Mouse (Mus musculus): Measurements from ENCODE around the gene Phtf2.
"Not testable (repeated sequence)": the region's sequence is repeated elsewhere in the genome, so short reads cannot be mapped to it uniquely, and the experiment has no call there.

Phtf2 gene

DNA sequence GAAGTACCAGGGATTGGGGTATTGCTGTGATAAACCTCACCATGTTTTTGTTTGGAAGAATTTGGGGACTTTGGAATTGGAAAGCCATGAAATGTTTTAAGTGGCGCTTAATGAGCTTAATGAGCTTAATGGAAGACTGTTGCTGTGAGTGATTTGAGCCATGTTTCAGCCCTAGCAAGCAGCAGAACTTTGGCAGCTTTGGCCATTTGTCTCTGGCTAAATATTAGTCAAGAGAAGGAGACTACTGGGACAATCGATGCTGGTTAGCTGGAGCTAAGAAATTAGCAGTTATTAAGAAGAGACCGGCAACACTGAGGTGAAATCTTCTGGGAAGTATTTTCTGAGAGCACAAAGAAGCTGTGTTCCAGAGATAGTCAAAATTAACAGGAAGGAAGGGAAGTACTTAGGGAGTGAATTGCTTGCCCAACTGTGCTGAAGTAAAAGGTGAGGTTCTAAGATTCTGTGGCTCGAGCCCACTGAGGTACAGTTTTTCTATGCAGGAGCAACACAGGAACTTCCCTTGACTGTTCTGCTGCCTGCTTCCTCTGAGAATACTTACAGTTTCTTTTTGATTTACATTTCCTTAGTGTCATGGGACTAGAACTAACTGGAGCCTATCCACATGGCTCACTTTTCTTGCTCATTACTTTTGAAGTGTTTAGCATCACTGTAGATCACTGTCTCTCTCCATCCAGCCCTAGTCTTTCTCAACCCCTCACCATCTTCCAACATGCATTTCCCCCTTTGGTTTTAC is 17.5 kb downstream of the Phtf2 start:
- DNase-seq (ENCODE audit: low spot score), result no peak

DNA sequence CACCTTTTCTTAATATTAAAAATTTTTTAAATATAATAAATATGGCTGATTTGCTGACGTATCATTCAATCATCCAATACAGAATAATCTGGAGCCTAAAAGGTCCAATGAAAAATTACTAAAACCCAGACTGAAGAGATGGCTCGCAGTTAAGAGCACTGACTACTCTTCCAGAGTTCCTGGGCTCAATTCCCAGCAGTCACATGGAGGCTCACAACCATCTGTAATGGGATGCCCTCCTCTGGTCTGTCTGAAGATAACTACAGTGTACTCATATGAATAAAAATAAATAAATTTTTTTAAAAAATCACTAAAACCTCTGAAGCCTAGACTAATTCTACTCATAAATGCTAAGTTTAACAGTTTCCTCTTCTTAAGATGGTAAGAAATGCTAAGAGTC is 20.0 kb downstream of the Phtf2 start:
- no peak for DNase-seq (ENCODE audit: low spot score)

- DNase-seq (ENCODE audit: low spot score), result no peak
These were observed 21.4 kb downstream of the Phtf2 start for GRCm38 (mm10) chr5:20860565-20860964.

- DNase-seq (ENCODE audit: low spot score), result no peak
These were observed 23.5 kb downstream of the Phtf2 start for GRCm38 (mm10) chr5:20858404-20858803.

DNA sequence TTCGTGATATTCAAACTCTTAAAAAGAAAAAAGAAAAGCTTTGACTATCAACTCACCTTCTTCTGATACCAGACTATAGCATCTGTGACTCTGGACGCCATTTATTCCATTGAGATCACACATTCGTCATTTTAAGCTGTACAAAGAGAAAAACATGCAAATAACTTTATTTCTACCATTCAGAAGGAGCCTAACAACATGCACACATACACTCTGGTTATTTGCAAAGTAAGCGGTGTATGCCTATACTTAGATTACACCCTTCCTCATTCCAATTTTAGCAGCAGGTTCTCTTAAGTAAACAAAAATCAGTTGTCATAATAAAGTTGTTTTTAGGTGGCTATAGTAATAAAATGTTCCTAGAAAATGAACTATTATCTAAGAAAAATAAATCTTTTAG is 26.9 kb downstream of the Phtf2 start:
- DNase-seq (ENCODE audit: low spot score), result no peak

GRCm38 (mm10) chr5:20847010-20847409 is 34.9 kb downstream of the Phtf2 start:
- DNase-seq (ENCODE audit: low spot score), result no peak

DNA sequence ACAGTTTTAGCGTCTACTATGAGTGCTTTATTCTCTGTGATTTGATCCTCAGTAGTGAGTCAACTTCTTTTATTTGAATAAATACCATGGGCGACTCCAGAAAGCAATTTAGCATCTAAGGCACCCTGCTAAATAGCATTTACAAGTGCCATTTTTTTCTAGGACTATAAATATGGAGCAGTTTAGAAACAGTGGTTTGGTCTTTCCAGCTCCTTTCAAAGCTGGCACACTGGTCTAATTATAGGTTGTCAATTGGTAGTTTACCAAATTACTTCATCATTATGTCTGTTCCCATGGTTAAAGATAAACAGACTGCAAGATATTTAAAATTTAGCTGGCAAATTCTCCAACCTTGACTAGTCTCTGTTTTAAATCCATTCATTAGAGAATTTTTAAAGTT is 38.1 kb downstream of the Phtf2 start:
- DNase-seq (ENCODE audit: low spot score), result no peak

GRCm38 (mm10) chr5:20843405-20843804 is 38.5 kb downstream of the Phtf2 start:
- DNase-seq (ENCODE audit: low spot score), result no peak

DNA sequence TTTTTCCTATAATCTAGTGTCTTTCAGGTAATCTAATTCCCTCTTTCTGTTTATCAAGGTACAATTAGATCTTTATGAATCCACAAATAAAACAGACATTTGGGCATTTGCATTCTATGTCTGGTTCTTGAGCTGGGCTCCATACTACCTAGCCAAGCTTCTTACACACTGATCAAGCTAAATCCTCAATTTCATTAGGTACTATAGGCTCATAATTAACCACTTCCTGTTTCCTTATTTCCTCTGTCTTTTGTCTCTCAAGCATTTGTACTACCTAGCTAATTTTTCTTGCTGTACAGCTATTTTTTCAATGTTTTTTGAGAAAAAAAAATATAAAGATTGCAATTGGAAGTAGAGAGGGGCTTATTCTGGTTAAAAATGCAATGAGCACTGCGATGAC is 44.8 kb downstream of the Phtf2 start:
- DNase-seq (ENCODE audit: low spot score), result no peak

DNA sequence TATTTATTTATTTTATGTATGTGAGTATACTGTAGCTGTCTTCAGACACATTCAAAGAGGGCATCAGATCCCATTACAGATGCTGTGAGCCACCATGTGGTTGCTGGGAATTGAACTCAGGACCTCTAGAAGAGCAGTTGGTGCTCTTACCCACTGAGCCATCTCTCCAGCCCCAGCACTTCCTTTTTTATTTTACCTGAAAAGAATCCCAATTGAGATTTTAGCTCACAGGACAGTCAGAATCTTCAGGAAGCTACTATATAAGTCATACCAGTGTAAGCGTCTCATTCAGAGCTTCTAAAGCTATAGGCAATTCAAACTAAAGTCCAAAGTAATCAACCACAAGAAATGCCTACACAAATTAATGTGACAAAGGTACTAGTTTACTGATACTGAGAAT is 47.5 kb downstream of the Phtf2 start:
- no peak for DNase-seq (ENCODE audit: low spot score)

- no peak for DNase-seq (ENCODE audit: low spot score)
These were observed 50.5 kb downstream of the Phtf2 start for GRCm38 (mm10) chr5:20831433-20831832.

DNA sequence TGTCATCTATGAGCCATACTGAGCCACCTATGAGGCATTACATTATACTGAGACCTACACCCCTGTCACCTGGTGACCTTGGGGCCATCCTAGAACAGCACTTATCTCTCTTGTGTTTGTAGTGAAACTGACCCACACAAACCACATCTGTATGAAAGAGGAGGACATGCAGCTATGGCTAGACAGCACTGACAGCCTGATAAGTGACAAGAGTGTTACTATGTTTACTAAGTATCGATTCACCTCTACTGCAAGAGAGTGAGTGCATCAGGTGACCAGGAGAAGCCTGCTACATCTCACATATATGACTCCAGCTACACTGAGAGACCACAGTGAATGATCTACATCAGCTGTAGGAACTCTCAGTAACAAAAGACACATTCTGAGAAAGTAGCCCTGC is 51.2 kb downstream of the Phtf2 start:
- DNase-seq (ENCODE audit: low spot score), result no peak

- DNase-seq (ENCODE audit: low spot score), result no peak
These were observed 60.3 kb downstream of the Phtf2 start for GRCm38 (mm10) chr5:20821647-20822046.

DNA sequence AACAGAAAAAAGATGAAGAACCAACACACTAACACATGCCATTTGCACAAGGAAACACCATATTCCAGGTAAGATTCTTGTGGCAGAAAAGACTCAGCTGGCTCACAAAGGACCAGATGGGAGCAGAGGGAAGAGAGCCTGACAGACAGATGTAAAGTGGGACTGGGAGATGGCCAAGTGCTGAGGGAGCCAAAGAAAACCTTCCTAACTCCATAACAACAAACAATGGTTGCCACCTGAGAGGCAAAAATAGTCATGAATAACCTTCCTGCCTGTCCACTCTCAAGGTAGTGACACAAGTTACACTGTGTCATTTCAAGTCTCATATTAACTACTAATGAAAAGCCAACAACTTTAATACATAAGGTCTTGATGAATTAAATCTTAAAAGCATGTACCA is 60.8 kb downstream of the Phtf2 start:
- DNase-seq (ENCODE audit: low spot score), result no peak

GRCm38 (mm10) chr5:20815094-20815493 is 66.8 kb downstream of the Phtf2 start:
- DNase-seq (ENCODE audit: low spot score), result no peak

DNA sequence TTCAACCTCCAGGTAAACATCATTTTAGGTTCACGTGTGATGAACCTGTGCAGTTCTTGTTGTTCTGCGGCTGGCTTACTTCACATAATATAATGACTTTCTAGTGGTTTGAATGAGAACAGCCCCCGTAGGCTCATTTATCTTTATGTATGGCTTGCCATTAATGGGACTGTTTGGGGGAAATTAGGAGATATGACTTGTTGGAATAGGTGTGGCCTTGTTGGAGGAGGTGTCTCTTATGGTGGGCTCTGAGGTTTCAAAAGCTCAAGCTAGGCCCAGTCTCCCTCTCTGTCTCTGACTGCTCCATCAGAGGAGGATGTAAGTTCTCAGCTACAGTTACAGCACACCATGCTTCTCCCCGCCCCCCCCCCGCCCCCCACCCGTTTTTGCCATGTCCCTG is 71.5 kb downstream of the Phtf2 start:
- no peak for DNase-seq (ENCODE audit: low spot score)

- no peak for DNase-seq (ENCODE audit: low spot score)
These were observed 86.0 kb downstream of the Phtf2 start for GRCm38 (mm10) chr5:20795932-20796331.

DNA sequence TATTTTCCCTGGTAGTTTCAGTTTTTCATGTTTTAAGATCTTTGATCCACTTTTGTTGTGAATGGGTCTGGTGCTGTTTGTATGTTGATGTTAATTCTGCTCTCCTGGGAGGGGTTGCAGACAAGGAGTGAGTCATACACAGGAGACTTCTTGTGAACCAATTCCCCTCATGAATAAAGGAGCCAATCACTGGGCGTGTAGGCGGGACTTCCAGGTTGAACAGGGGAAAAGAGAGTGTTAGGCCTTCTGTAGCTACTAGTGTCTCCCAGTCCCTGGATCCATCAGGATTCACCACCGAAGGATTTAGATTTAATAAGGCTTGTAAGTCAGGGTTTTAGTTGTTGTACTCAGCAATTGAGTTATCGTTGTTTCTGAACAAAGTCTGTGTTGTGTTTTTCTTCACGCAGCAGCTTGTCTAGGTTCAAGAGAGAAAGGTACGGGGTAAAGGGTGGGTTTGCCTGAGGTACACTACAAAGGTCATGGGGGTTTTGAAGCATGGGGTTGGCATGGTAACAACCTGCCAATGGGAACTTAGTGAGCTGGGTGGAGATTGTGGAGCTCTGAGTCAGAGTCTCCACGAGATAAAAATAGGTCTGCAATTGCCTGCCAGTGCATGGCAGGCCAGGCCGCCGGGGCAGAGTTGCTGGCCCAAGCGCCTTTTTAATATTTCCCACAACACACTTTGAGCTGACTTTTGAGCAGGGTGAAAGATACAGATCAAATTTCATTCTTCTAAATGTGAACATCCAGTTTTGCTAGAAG is 90.0 kb downstream of the Phtf2 start:
- DNase-seq (ENCODE audit: low spot score), result no peak

- DNase-seq (ENCODE audit: low spot score), result not testable (repeated sequence)
These were observed 95.5 kb downstream of the Phtf2 start for GRCm38 (mm10) chr5:20786471-20786870.

DNA sequence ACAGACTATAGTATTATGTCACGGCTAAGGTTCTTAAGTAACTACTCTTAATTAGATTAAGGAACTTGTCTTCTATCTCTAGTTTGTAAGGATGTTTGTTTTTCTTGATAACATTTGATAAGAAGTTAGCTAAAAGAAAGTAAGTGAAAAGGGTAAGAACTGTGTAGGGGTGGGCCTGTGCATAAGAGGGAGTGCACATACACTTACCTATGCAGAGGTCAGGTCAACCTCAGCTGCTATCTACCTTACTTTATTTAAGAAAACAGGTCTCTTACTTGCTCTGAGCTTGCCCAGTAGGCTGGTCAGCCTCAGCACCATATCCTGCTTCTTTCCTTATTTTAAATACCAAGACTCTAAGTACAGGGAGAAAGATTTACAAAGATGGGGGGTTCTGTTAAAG is 100.8 kb downstream of the Phtf2 start:
- DNase-seq (ENCODE audit: low spot score), result no peak

- DNase-seq (ENCODE audit: low spot score), result no peak
These were observed 102.7 kb downstream of the Phtf2 start for GRCm38 (mm10) chr5:20779191-20779590.

- no peak for DNase-seq (ENCODE audit: low spot score)
These were observed 103.5 kb downstream of the Phtf2 start for GRCm38 (mm10) chr5:20778274-20778984.

DNA sequence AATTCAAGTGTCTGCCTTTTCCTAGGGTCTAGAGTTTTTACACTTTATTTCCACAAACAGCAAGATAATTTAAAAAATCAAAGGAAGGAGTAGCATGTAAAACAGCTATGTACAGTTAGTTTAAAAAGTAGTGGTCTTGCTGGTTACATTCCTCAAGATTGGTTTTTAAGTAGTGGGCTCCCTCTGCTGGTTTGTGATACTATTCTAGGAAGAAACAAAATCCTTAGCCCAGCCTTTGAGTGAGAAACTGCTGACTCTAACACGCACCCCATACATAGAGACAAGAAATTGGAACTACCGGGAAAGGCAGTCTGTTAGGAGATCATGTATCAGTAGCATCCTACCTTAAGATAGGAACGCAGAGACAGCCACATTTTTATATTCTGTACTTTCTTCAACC is 108.6 kb downstream of the Phtf2 start:
- DNase-seq (ENCODE audit: low spot score), result no peak

All from urinary bladder, postnatal 10 days (tissue).